Mouse (Mus musculus): ENCODE results near the gene Gja4. TPM values are rescaled to one million over a fixed set of nuclear protein-coding genes. Genes with fewer than 3 reads are reported as not detected.

Gene Gja4
- polyA plus RNA-seq, 1 experiment: 0.19 TPM

DNA sequence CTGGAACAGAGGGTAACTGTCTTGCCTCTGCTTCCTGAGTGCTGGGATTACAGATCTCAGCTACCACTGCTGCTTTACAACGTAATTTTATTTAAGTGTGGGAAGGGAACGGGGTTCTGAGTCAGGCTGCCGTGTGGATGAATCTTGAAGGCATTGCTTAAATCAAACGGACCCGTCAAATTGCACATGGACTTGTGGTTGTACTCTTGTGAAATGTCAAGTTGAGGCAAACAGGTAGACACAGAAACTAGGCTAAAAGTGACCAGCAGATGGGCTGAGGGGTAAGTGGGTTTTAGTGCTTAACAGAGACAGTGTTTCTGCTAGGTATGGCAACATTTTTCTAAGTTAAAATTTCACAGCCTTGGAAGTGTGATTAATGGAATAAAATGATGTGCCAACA, 23.8 kb upstream of the Gja4 start:
- Histone ChIP-seq H3K4me2 (ENCODE audit: low read depth) (no peak overlapping the region), H3K27me3 (ENCODE audit: control insufficient read depth, insufficient read depth, insufficient read length) (no peaks in the 10 kb centered on the region), H3K4me3 (no peak overlapping the region), H3K79me2 (ENCODE audit: control insufficient read depth, insufficient read depth) (no peaks in the 10 kb centered on the region), H3ac (ENCODE audit: control insufficient read depth, insufficient read length) (no peak overlapping the region), H3K36me3 (ENCODE audit: control insufficient read depth, insufficient read depth) (no peaks in the 10 kb centered on the region)
- TF ChIP-seq TCF3 (IDR thresholded peaks at IDR 0.05; ENCODE audit: insufficient read length, low read depth) (no peak), USF1 (IDR thresholded peaks at IDR 0.05; ENCODE audit: low read depth) (no peak), MYOG (IDR thresholded peaks at IDR 0.05; ENCODE audit: control insufficient read depth in 1 of 3, insufficient read depth in 1 of 3, insufficient read length in 2 of 3, low read depth in 2 of 3) (no peak), E2F4 (IDR thresholded peaks at IDR 0.05; ENCODE audit: insufficient read depth) (no peak), CEBPB (IDR thresholded peaks at IDR 0.05; ENCODE audit: insufficient read depth, poor library complexity, severe bottlenecking) (no peak), POLR2AphosphoS2 (IDR thresholded peaks at IDR 0.05; ENCODE audit: insufficient read length, low read depth) (no peak), POLR2A (IDR thresholded peaks at IDR 0.05; ENCODE audit: insufficient read length, low read depth) (no peak), SRF (IDR thresholded peaks at IDR 0.05; ENCODE audit: control insufficient read depth, insufficient read length, low read depth) (no peak), MAX (IDR thresholded peaks at IDR 0.05; ENCODE audit: low read depth) (no peak), MYOD1 (IDR thresholded peaks at IDR 0.05; ENCODE audit: control insufficient read depth in 1 of 3, insufficient read length in 2 of 3, low read depth in 2 of 3) (no peak), REST (IDR thresholded peaks at IDR 0.05; ENCODE audit: insufficient read depth, insufficient read length) (no peak), TCF12 (IDR thresholded peaks at IDR 0.05; ENCODE audit: insufficient read depth, poor library complexity, severe bottlenecking) (no peak)

- TF ChIP-seq SRF (IDR thresholded peaks at IDR 0.05; ENCODE audit: control insufficient read depth, insufficient read length, low read depth) (no peak), MAX (IDR thresholded peaks at IDR 0.05; ENCODE audit: low read depth) (no peak), POLR2AphosphoS2 (IDR thresholded peaks at IDR 0.05; ENCODE audit: insufficient read length, low read depth) (no peak), TCF3 (IDR thresholded peaks at IDR 0.05; ENCODE audit: insufficient read length, low read depth) (no peak), CEBPB (IDR thresholded peaks at IDR 0.05; ENCODE audit: insufficient read depth, poor library complexity, severe bottlenecking) (no peak), MYOG (IDR thresholded peaks at IDR 0.05; ENCODE audit: control insufficient read depth in 1 of 3, insufficient read depth in 1 of 3, insufficient read length in 2 of 3, low read depth in 2 of 3) (no peak), TCF12 (IDR thresholded peaks at IDR 0.05; ENCODE audit: insufficient read depth, poor library complexity, severe bottlenecking) (no peak), POLR2A (IDR thresholded peaks at IDR 0.05; ENCODE audit: insufficient read length, low read depth) (no peak), USF1 (IDR thresholded peaks at IDR 0.05; ENCODE audit: low read depth) (no peak), REST (IDR thresholded peaks at IDR 0.05; ENCODE audit: insufficient read depth, insufficient read length) (no peak), MYOD1 (IDR thresholded peaks at IDR 0.05; ENCODE audit: control insufficient read depth in 1 of 3, insufficient read length in 2 of 3, low read depth in 2 of 3) (no peak), E2F4 (IDR thresholded peaks at IDR 0.05; ENCODE audit: insufficient read depth) (no peak)
- no peaks in the 10 kb centered on the region for H3K79me2 ChIP-seq (ENCODE audit: control insufficient read depth, insufficient read depth)
- H3K4me3 ChIP-seq: no peak overlapping the region
- H3K36me3 ChIP-seq (ENCODE audit: control insufficient read depth, insufficient read depth): no peaks in the 10 kb centered on the region
- H3K4me2 ChIP-seq (ENCODE audit: low read depth): no peak overlapping the region
- no peak overlapping the region for H3ac ChIP-seq (ENCODE audit: control insufficient read depth, insufficient read length)
- no peaks in the 10 kb centered on the region for H3K27me3 ChIP-seq (ENCODE audit: control insufficient read depth, insufficient read depth, insufficient read length)
Observed at GRCm38 (mm10) chr4:127334870-127335504, 21.1 kb upstream of the Gja4 start.

- Histone ChIP-seq H3K4me2 (ENCODE audit: low read depth) (no peak overlapping the region), H3K36me3 (ENCODE audit: control insufficient read depth, insufficient read depth) (no peaks in the 10 kb centered on the region), H3K27me3 (ENCODE audit: control insufficient read depth, insufficient read depth, insufficient read length) (no peaks in the 10 kb centered on the region), H3ac (ENCODE audit: control insufficient read depth, insufficient read length) (no peak overlapping the region), H3K79me2 (ENCODE audit: control insufficient read depth, insufficient read depth) (no peaks in the 10 kb centered on the region), H3K4me3 (no peak overlapping the region)
- TF ChIP-seq TCF12 (IDR thresholded peaks at IDR 0.05; ENCODE audit: insufficient read depth, poor library complexity, severe bottlenecking) (no peak), POLR2AphosphoS2 (IDR thresholded peaks at IDR 0.05; ENCODE audit: insufficient read length, low read depth) (no peak), MYOD1 (IDR thresholded peaks at IDR 0.05; ENCODE audit: control insufficient read depth in 1 of 3, insufficient read length in 2 of 3, low read depth in 2 of 3) (no peak), CEBPB (IDR thresholded peaks at IDR 0.05; ENCODE audit: insufficient read depth, poor library complexity, severe bottlenecking) (no peak), REST (IDR thresholded peaks at IDR 0.05; ENCODE audit: insufficient read depth, insufficient read length) (no peak), MAX (IDR thresholded peaks at IDR 0.05; ENCODE audit: low read depth) (no peak), MYOG (IDR thresholded peaks at IDR 0.05; ENCODE audit: control insufficient read depth in 1 of 3, insufficient read depth in 1 of 3, insufficient read length in 2 of 3, low read depth in 2 of 3) (no peak), SRF (IDR thresholded peaks at IDR 0.05; ENCODE audit: control insufficient read depth, insufficient read length, low read depth) (no peak), POLR2A (IDR thresholded peaks at IDR 0.05; ENCODE audit: insufficient read length, low read depth) (no peak), E2F4 (IDR thresholded peaks at IDR 0.05; ENCODE audit: insufficient read depth) (no peak), USF1 (IDR thresholded peaks at IDR 0.05; ENCODE audit: low read depth) (no peak), TCF3 (IDR thresholded peaks at IDR 0.05; ENCODE audit: insufficient read length, low read depth) (no peak)
Observed at GRCm38 (mm10) chr4:127331171-127331570, 17.3 kb upstream of the Gja4 start.

- H3K4me2 ChIP-seq (ENCODE audit: low read depth): no peak within 1 kb of the TSS
- H3K27me3 ChIP-seq (ENCODE audit: control insufficient read depth, insufficient read depth, insufficient read length): no peaks in the 10 kb centered on the region
- no peaks in the 10 kb centered on the region for H3K79me2 ChIP-seq (ENCODE audit: control insufficient read depth, insufficient read depth)
- TF ChIP-seq MAX (IDR thresholded peaks at IDR 0.05; ENCODE audit: low read depth): no peak
- TF ChIP-seq TCF12 (IDR thresholded peaks at IDR 0.05; ENCODE audit: insufficient read depth, poor library complexity, severe bottlenecking): no peak
- TF ChIP-seq TCF3 (IDR thresholded peaks at IDR 0.05; ENCODE audit: insufficient read length, low read depth): no peak
- no peak for TF ChIP-seq SRF (IDR thresholded peaks at IDR 0.05; ENCODE audit: control insufficient read depth, insufficient read length, low read depth)
- no peak for TF ChIP-seq USF1 (IDR thresholded peaks at IDR 0.05; ENCODE audit: low read depth)
- TF ChIP-seq CEBPB (IDR thresholded peaks at IDR 0.05; ENCODE audit: insufficient read depth, poor library complexity, severe bottlenecking): no peak
- no peak for TF ChIP-seq E2F4 (IDR thresholded peaks at IDR 0.05; ENCODE audit: insufficient read depth)
- TF ChIP-seq REST (IDR thresholded peaks at IDR 0.05; ENCODE audit: insufficient read depth, insufficient read length): no peak
- no peak for TF ChIP-seq MYOD1 (IDR thresholded peaks at IDR 0.05; ENCODE audit: control insufficient read depth in 1 of 3, insufficient read length in 2 of 3, low read depth in 2 of 3)
- no peak for TF ChIP-seq MYOG (IDR thresholded peaks at IDR 0.05; ENCODE audit: control insufficient read depth in 1 of 3, insufficient read depth in 1 of 3, insufficient read length in 2 of 3, low read depth in 2 of 3)
- no peak for TF ChIP-seq POLR2A (IDR thresholded peaks at IDR 0.05; ENCODE audit: insufficient read length, low read depth)
- no peak for TF ChIP-seq POLR2AphosphoS2 (IDR thresholded peaks at IDR 0.05; ENCODE audit: insufficient read length, low read depth)
- no peak within 1 kb of the TSS for H3K4me3 ChIP-seq
- H3K36me3 ChIP-seq (ENCODE audit: control insufficient read depth, insufficient read depth): no peaks in the 10 kb centered on the region
- H3ac ChIP-seq (ENCODE audit: control insufficient read depth, insufficient read length): no peak within 1 kb of the TSS
Observed at GRCm38 (mm10) chr4:127330181-127331100, 16.6 kb upstream of the Gja4 start, which contains the start of gene Gjb3. Gene Gjb3 (minus strand): TSS chr4:127330844.

Data from myocyte (in vitro differentiated cells).